Mouse (Mus musculus) forebrain, postnatal 0 days (tissue): ENCODE data around the gene Isoc2b. TPM values are rescaled to one million over a fixed set of nuclear protein-coding genes. Genes with fewer than 3 reads are reported as not detected.
"Not testable (repeated sequence)": the region's sequence is repeated elsewhere in the genome, so short reads cannot be mapped to it uniquely, and the experiment has no call there.

Experiments
- ATAC-seq: fragments of 200-750 bp; cut with Nextera tagmentation; 2 replicates; pipeline ENCODE4 v1.8.0; 2017; ENCODE audit warnings: mild to moderate bottlenecking, moderate library complexity
- DNase-seq: peaks from one replicate; pipeline ENCODE4 v3.0.0-alpha.2; 2015
- H3K27ac ChIP-seq: fragments of 300-500 bp; sonication (generic); 2 replicates; pipeline ENCODE4 v1.5.1; 2014; ENCODE audit warnings: low read depth, mild to moderate bottlenecking, antibody characterized with exemption, low read length, moderate library complexity, mixed read lengths
- H3K27me3 ChIP-seq: fragments of 300-500 bp; sonication (generic); 2 replicates; pipeline ENCODE4 v1.6.1; 2014; ENCODE audit warnings: mild to moderate bottlenecking, low read length, mixed read lengths; ENCODE audit not compliant: insufficient read depth
- H3K36me3 ChIP-seq: fragments of 300-500 bp; sonication (generic); 2 replicates; pipeline ENCODE4 v1.6.1; 2014; ENCODE audit warnings: mild to moderate bottlenecking, moderate library complexity; ENCODE audit not compliant: insufficient read depth
- H3K4me1 ChIP-seq: fragments of 300-500 bp; sonication (generic); 2 replicates; pipeline ENCODE4 v1.6.1; 2014; ENCODE audit warnings: antibody characterized with exemption; ENCODE audit not compliant: insufficient read depth
- H3K4me2 ChIP-seq: fragments of 300-500 bp; sonication (generic); 2 replicates; pipeline ENCODE4 v1.6.1; 2014; ENCODE audit warnings: low read depth, mild to moderate bottlenecking, moderate library complexity
- H3K4me3 ChIP-seq: fragments of 300-500 bp; sonication (generic); 2 replicates; pipeline ENCODE4 v1.5.1; 2014; ENCODE audit warnings: low read depth, low read length, mixed read lengths
- H3K9ac ChIP-seq: fragments of 300-500 bp; sonication (generic); 2 replicates; pipeline ENCODE4 v1.6.1; 2014; ENCODE audit warnings: mild to moderate bottlenecking
- H3K9me3 ChIP-seq: fragments of 300-500 bp; sonication (generic); 2 replicates; pipeline ENCODE4 v1.6.1; 2016; ENCODE audit warnings: low read length
- CTCF ChIP-seq: sonication (generic); IDR thresholded peaks from 2 replicates; pipeline ENCODE4 v1.5.1; 2016; ENCODE audit warnings: antibody characterized with exemption, control low read depth, low read depth
- WGBS: fragments of 180-500 bp; shearing (Covaris S2); extraction: QIAGEN DNeasy Blood & Tissue Kit; methylation state at CpG from one replicate; pipeline ENCODE4 v1.1.7; 2014; 5-methylcytosine and 5-hydroxymethylcytosine counted together
- polyA plus RNA-seq: library from polyadenylated mRNA; unstranded; fragments of >200 nt; fragmentation: Nextera tagmentation; extraction: Ambion mirVana; gene quantifications from 2 replicates; pipeline ENCODE4 v1.2.1, GENCODE M21; 2015
- total RNA-seq: library from RNA; depleted of rRNA; stranded (reverse); fragments of >200 nt; gene quantifications from 2 replicates; pipeline ENCODE4 v1.2.3, GENCODE M21; 2014

The Isoc2b gene
- total and polyA plus RNA-seq, 2 experiments from 2014 or later: 2.5 to 3.7 TPM

GRCm38 (mm10) chr7:4898851-4899648 lies 29.0 kb upstream of the Isoc2b start:
- DNase-seq (peak; percentile 25), ATAC-seq (peak; percentile 59)
- peaks cover 11% of the 10 kb centered on the region; the same call in 1 of the 2 replicates for H3K4me1 ChIP-seq
- H3K36me3 ChIP-seq: no peaks in the 10 kb centered on the region
- no peaks in the 10 kb centered on the region for H3K27me3 ChIP-seq
- peak overlapping the region; percentile 52 for H3K4me2 ChIP-seq
- H3K27ac ChIP-seq: 0 out of 2 replicates have a peak overlapping the region, but pooled peaks have one; percentile 48
- peak overlapping the region; percentile 50 for H3K9ac ChIP-seq
- 21% methylated on average over 16 of the region's 18 CpGs for WGBS
- TF ChIP-seq CTCF: no peak
- peak overlapping the region; percentile 31 for H3K4me3 ChIP-seq
- H3K9me3 ChIP-seq: no peaks in the 10 kb centered on the region

GRCm38 (mm10) chr7:4895186-4895585 lies 25.1 kb upstream of the Isoc2b start:
- Histone ChIP-seq H3K9me3 (no peaks in the 10 kb centered on the region), H3K4me1 (peaks cover 8% of the 10 kb centered on the region; the same call in 1 of the 2 replicates), H3K36me3 (no peaks in the 10 kb centered on the region), H3K27ac (no peak overlapping the region), H3K4me3 (no peak overlapping the region), H3K27me3 (no peaks in the 10 kb centered on the region), H3K9ac (no peak overlapping the region), H3K4me2 (no peak overlapping the region)
- ATAC-seq (no peak), DNase-seq (no peak)
- TF ChIP-seq CTCF: no peak
- 74% methylated on average over 8 of the region's 11 CpGs for WGBS

- Histone ChIP-seq H3K27ac (no peak overlapping the region), H3K9me3 (no peaks in the 10 kb centered on the region), H3K36me3 (no peaks in the 10 kb centered on the region), H3K4me2 (no peak overlapping the region), H3K4me3 (no peak overlapping the region), H3K9ac (no peak overlapping the region), H3K4me1 (no peaks in the 10 kb centered on the region), H3K27me3 (no peaks in the 10 kb centered on the region)
- WGBS: 59% methylated on average over 4 of the region's 4 CpGs
- DNase-seq (no peak), ATAC-seq (no peak)
- TF ChIP-seq CTCF: no peak
Observed at GRCm38 (mm10) chr7:4886680-4887079, 16.6 kb upstream of the Isoc2b start.

- not testable (repeated sequence) for H3K27ac ChIP-seq, H3K4me3 ChIP-seq, H3K9ac ChIP-seq, DNase-seq, H3K36me3 ChIP-seq, H3K4me1 ChIP-seq, H3K9me3 ChIP-seq, H3K27me3 ChIP-seq, ATAC-seq, H3K4me2 ChIP-seq
- WGBS: 89% methylated on average over 1 of the region's 1 CpGs
Observed at GRCm38 (mm10) chr7:4879036-4879435, 9.0 kb upstream of the Isoc2b start.

- Histone ChIP-seq H3K4me1 (0 out of 2 replicates have a peak, but pooled peaks cover 3% of the 10 kb centered on the region), H3K27me3 (no peaks in the 10 kb centered on the region), H3K4me3 (no peak overlapping the region), H3K36me3 (no peaks in the 10 kb centered on the region), H3K9ac (no peak overlapping the region), H3K9me3 (no peaks in the 10 kb centered on the region), H3K27ac (no peak overlapping the region), H3K4me2 (no peak overlapping the region)
- no peak for ATAC-seq
- no peak for TF ChIP-seq CTCF
- DNase-seq: no peak
Observed at GRCm38 (mm10) chr7:4878186-4878585, 8.1 kb upstream of the Isoc2b start.

- no peaks in the 10 kb centered on the region for H3K9me3 ChIP-seq
- ATAC-seq (no peak; the same call in 1 of the 2 replicates), DNase-seq (no peak)
- no peak overlapping the region for H3K27ac ChIP-seq
- no peaks in the 10 kb centered on the region for H3K36me3 ChIP-seq
- no peaks in the 10 kb centered on the region for H3K27me3 ChIP-seq
- H3K4me2 ChIP-seq: peak overlapping the region; percentile 83
- TF ChIP-seq CTCF: no peak
- H3K4me1 ChIP-seq: 0 out of 2 replicates have a peak, but pooled peaks cover 3% of the 10 kb centered on the region
- peak overlapping the region; percentile 51 for H3K4me3 ChIP-seq
- 8% methylated on average over 11 of the region's 11 CpGs for WGBS
- peak overlapping the region; percentile 49 for H3K9ac ChIP-seq
Observed at GRCm38 (mm10) chr7:4877226-4877625, 7.2 kb upstream of the Isoc2b start.

GRCm38 (mm10) chr7:4876753-4877221 lies 6.7 kb upstream of the Isoc2b start, which contains the start of gene Isoc2a:
Gene Isoc2a (plus strand): TSS chr7:4877153.
- peak within 1 kb of the TSS; percentile 49 for H3K9ac ChIP-seq
- H3K27me3 ChIP-seq: no peaks in the 10 kb centered on the region
- H3K36me3 ChIP-seq: no peaks in the 10 kb centered on the region
- H3K4me3 ChIP-seq: peak within 1 kb of the TSS; percentile 51
- no peak for TF ChIP-seq CTCF
- DNase-seq: peak; percentile 95
- 0 out of 2 replicates have a peak, but pooled peaks cover 3% of the 10 kb centered on the region for H3K4me1 ChIP-seq
- H3K4me2 ChIP-seq: peak within 1 kb of the TSS; percentile 83
- no peaks in the 10 kb centered on the region for H3K9me3 ChIP-seq
- WGBS: under 1% methylated on average over 22 of the region's 22 CpGs
- ATAC-seq: peak; percentile 100
- no peak within 1 kb of the TSS for H3K27ac ChIP-seq
